Mouse (Mus musculus) kidney, embryonic 16.5 days (tissue): ENCODE measurements at regions not wholly inside any gene's neighbourhood (a gene's known extent, or its start where the extent isn't known, plus 50 kb on each side); places are given as distances from the start of the nearest gene placed in this dataset.
"Not testable (repeated sequence)": the region's sequence is repeated elsewhere in the genome, so short reads cannot be mapped to it uniquely, and the experiment has no call there.

Source experiments
- ATAC-seq: fragments of 200-750 bp; cut with Nextera tagmentation; 2 replicates; pipeline ENCODE4 v1.8.0; 2017; ENCODE audit warnings: moderate TSS enrichment; ENCODE audit not compliant: low FRiP score, low TSS enrichment
- H3K27ac ChIP-seq: fragments of 300-500 bp; sonication (generic); 2 replicates; pipeline ENCODE4 v1.5.1; 2014; ENCODE audit warnings: low read length
- H3K27me3 ChIP-seq: fragments of 300-500 bp; sonication (generic); 2 replicates; pipeline ENCODE4 v1.6.1; 2014; ENCODE audit warnings: low read length, control low read depth, mixed read lengths; ENCODE audit not compliant: insufficient read depth
- H3K36me3 ChIP-seq: fragments of 300-500 bp; sonication (generic); 2 replicates; pipeline ENCODE4 v1.6.1; 2014; ENCODE audit warnings: low read length, control low read depth, mixed read lengths; ENCODE audit not compliant: insufficient read depth
- H3K4me1 ChIP-seq: fragments of 300-500 bp; sonication (generic); 2 replicates; pipeline ENCODE4 v1.6.1; 2014; ENCODE audit warnings: low read length, control low read depth, mixed read lengths; ENCODE audit not compliant: insufficient read depth
- H3K4me2 ChIP-seq: fragments of 300-500 bp; sonication (generic); replicated peaks from 2 replicates; pipeline ENCODE4 v1.6.1; 2014; ENCODE audit warnings: low read depth, low read length
- H3K4me3 ChIP-seq: fragments of 300-500 bp; sonication (generic); 2 replicates; pipeline ENCODE4 v1.5.1; 2014; ENCODE audit warnings: mild to moderate bottlenecking, low read length
- H3K9ac ChIP-seq: fragments of 300-500 bp; sonication (generic); replicated peaks from 2 replicates; pipeline ENCODE4 v1.6.1; 2014; ENCODE audit warnings: low read length
- H3K9me3 ChIP-seq: fragments of 300-500 bp; sonication (generic); 2 replicates; pipeline ENCODE4 v1.6.1; 2016; ENCODE audit warnings: low read length, control low read depth
- WGBS: fragments of 180-500 bp; shearing (Covaris S2); extraction: QIAGEN DNeasy Blood & Tissue Kit; methylation state at CpG from one replicate; pipeline ENCODE4 v1.1.7; 2014; 5-methylcytosine and 5-hydroxymethylcytosine counted together

DNA sequence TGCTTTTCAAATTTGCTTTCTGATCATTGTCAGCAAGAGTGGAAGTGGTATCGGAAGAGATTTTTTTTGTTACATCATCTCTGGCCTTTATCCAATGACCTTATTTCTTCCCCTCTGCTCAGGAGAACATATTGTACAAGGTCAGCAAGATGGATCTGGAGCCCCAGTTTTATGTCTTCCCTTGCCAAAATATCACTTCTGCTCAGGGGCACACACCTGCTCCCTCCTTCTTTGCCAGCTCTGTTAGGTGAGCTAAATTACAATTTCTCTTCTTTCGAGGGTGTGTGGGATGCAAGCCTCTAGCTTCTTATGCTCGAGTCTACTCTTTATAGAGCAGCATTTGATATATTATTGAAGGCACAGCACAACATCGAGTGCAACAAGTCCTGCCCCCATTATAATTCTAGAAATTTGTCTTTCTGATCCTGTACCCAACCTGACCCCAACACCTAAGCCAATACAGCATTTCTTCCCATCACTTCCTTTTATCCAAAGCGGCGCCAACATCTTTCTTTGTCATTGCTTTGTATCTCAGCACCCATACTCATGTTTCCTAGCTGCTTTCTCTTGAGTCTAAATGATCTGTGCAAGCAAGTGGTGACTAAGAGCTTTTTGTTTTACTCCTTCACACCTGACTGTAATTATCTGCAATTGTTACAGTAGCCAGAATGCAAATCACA, 263.1 kb upstream of the Crbn start:
- ATAC-seq = no peak
- no peak overlapping the region for H3K9ac ChIP-seq
- H3K9me3 ChIP-seq = peaks cover 1% of the 10 kb centered on the region; the same call in 1 of the 2 replicates
- no peak overlapping the region for H3K4me2 ChIP-seq
- H3K36me3 ChIP-seq = no peaks in the 10 kb centered on the region
- WGBS = 79% methylated on average over 6 of the region's 6 CpGs
- no peak overlapping the region for H3K4me3 ChIP-seq
- no peaks in the 10 kb centered on the region for H3K4me1 ChIP-seq
- no peaks in the 10 kb centered on the region for H3K27me3 ChIP-seq
- no peak overlapping the region for H3K27ac ChIP-seq

DNA sequence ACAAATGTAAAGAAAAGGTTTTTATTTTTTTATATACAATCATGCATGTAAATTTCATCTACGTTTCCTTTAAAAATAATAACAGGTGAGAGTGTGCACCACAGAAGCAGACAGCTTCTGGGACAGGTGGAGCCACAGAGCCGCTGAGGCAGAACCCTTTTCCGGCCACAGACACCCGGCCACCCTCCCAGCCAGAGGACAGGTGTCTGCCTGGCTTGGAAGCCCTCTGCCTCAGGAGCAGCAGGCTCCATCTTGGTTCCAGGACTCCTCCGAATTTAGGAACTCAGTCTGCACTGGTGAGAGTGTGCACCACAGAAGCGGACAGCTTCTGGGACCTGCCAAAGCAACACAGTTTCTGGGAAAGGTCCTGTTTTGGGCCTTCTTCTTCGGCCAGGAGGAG, 270.6 kb upstream of the Crbn start:
- Histone ChIP-seq H3K4me1 (no peaks in the 10 kb centered on the region), H3K4me3 (no peak overlapping the region), H3K9ac (no peak overlapping the region), H3K4me2 (no peak overlapping the region), H3K9me3 (no peaks in the 10 kb centered on the region), H3K27me3 (no peaks in the 10 kb centered on the region), H3K36me3 (no peaks in the 10 kb centered on the region), H3K27ac (no peak overlapping the region)
- WGBS = 74% methylated on average over 7 of the region's 7 CpGs
- ATAC-seq = no peak

GRCm38 (mm10) chr6:107092600-107092999, 292.7 kb upstream of the Crbn start:
- no peak overlapping the region for H3K27ac ChIP-seq
- H3K27me3 ChIP-seq = no peaks in the 10 kb centered on the region
- ATAC-seq = no peak
- no peak overlapping the region for H3K4me3 ChIP-seq
- no peaks in the 10 kb centered on the region for H3K4me1 ChIP-seq
- no peak overlapping the region for H3K9ac ChIP-seq
- H3K9me3 ChIP-seq = no peaks in the 10 kb centered on the region
- no peaks in the 10 kb centered on the region for H3K36me3 ChIP-seq
- H3K4me2 ChIP-seq = no peak overlapping the region

DNA sequence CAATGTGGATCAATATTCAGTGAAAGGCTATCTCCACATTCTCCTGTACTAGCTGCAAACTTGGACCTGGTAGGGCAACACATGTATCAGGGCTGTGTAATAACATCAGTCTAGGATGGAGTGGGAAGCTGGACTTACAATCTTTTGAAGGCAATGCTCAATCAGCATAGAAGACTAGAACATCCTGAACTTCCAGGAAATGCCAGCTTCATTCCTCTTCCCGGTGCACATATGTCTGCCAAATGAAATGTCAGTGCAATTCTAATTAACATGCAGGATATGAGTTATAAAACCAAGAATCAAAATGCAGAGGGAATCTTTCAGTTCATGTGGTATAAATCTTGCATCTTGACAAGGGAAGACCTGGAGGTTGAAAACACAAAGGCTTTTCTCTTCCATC, 328.8 kb upstream of the Crbn start:
- Histone ChIP-seq H3K27me3 (no peaks in the 10 kb centered on the region), H3K4me3 (no peak overlapping the region), H3K9ac (no peak overlapping the region), H3K4me1 (no peaks in the 10 kb centered on the region), H3K4me2 (no peak overlapping the region), H3K36me3 (no peaks in the 10 kb centered on the region), H3K9me3 (no peaks in the 10 kb centered on the region), H3K27ac (no peak overlapping the region)
- ATAC-seq = no peak
- 82% methylated on average over 1 of the region's 1 CpGs for WGBS

- Histone ChIP-seq H3K27ac (no peak overlapping the region), H3K4me3 (no peak overlapping the region), H3K36me3 (no peaks in the 10 kb centered on the region), H3K27me3 (no peaks in the 10 kb centered on the region), H3K4me1 (no peaks in the 10 kb centered on the region), H3K9ac (no peak overlapping the region), H3K9me3 (no peaks in the 10 kb centered on the region), H3K4me2 (no peak overlapping the region)
- ATAC-seq = no peak
- 73% methylated on average over 3 of the region's 3 CpGs for WGBS
Observed at GRCm38 (mm10) chr6:107167736-107168491, 361.7 kb upstream of the Lrrn1 start.

DNA sequence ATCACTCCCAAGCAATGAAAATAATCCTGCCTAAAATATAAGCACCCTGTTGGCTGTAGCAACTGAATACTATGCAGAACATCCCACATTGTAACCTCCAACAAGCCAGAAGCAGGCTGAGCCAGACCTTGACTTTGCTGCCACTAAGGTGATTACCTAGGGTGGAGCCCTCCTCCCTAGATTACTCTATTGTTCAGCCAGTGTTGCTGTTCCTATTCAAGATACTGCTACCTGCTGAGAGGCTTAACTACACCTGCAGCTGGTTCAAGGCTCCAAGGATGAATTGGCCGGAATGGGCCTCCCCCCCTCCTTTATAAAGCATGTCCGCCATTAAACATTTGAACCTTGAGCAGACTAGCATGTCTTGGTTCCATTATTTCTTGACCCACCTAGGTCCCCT, 311.3 kb upstream of the Lrrn1 start:
- H3K9me3 ChIP-seq = no peaks in the 10 kb centered on the region
- no peaks in the 10 kb centered on the region for H3K36me3 ChIP-seq
- H3K4me1 ChIP-seq = no peaks in the 10 kb centered on the region
- H3K27me3 ChIP-seq = no peaks in the 10 kb centered on the region
- H3K4me2 ChIP-seq = no peak overlapping the region
- no peak overlapping the region for H3K4me3 ChIP-seq
- WGBS = 77% methylated on average over 2 of the region's 2 CpGs
- no peak for ATAC-seq
- H3K9ac ChIP-seq = no peak overlapping the region
- no peak overlapping the region for H3K27ac ChIP-seq

GRCm38 (mm10) chr6:107218721-107219120, 310.8 kb upstream of the Lrrn1 start:
- Histone ChIP-seq H3K4me2 (no peak overlapping the region), H3K4me3 (no peak overlapping the region), H3K9ac (no peak overlapping the region), H3K36me3 (no peaks in the 10 kb centered on the region), H3K27ac (no peak overlapping the region), H3K27me3 (no peaks in the 10 kb centered on the region), H3K9me3 (no peaks in the 10 kb centered on the region), H3K4me1 (no peaks in the 10 kb centered on the region)
- 71% methylated on average over 4 of the region's 4 CpGs for WGBS
- no peak for ATAC-seq

GRCm38 (mm10) chr6:107222602-107223001, 307.0 kb upstream of the Lrrn1 start:
- Histone ChIP-seq H3K27ac (no peak overlapping the region), H3K36me3 (no peaks in the 10 kb centered on the region), H3K27me3 (no peaks in the 10 kb centered on the region), H3K4me3 (no peak overlapping the region), H3K9me3 (no peaks in the 10 kb centered on the region), H3K4me2 (no peak overlapping the region), H3K9ac (no peak overlapping the region), H3K4me1 (no peaks in the 10 kb centered on the region)
- 69% methylated on average over 3 of the region's 3 CpGs for WGBS
- ATAC-seq = no peak

DNA sequence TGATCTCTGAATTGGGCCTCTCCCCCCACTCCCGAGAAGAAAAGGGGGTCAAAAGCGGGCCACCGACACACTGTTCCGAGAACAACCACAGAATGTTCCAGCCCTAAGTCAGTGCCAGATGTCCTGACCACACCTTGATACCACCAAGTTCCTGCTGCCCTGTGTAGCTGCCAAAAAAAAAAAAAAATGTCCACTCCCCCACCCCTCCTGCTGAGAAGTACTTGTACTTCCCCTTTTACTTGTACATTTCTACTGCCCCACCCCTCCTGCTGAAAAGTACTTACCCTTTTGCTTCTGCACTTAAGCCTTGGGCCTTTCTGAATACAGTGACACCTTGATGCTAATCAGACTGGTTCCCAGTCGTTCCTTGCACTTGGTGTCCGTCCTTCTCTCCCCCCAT, 299.7 kb upstream of the Lrrn1 start:
- H3K4me1 ChIP-seq, ATAC-seq, H3K27me3 ChIP-seq, H3K9me3 ChIP-seq, H3K9ac ChIP-seq, H3K36me3 ChIP-seq, H3K4me3 ChIP-seq, H3K4me2 ChIP-seq, H3K27ac ChIP-seq: not testable (repeated sequence)
- WGBS = 89% methylated on average over 6 of the region's 6 CpGs

DNA sequence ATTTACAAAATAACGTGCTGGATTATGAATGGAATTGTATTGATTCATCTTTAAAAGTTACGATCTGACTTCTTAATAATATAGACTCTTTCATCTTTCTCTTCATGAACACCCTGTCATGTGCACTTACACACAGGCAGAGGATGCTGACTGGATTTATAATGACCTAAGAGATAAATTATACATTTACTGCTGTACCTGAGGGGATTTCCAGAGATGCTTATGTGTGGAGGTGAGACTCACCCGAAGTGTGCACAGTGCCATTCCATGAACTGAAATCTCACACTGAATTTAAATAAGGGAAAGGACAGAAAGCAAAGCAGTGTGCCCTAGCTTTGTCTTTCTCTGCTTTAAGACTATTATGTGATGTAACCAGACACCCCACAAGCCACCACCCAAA, 291.9 kb upstream of the Lrrn1 start:
- WGBS = 86% methylated on average over 3 of the region's 3 CpGs
- Histone ChIP-seq H3K4me2 (no peak overlapping the region), H3K27me3 (no peaks in the 10 kb centered on the region), H3K4me1 (no peaks in the 10 kb centered on the region), H3K9me3 (no peaks in the 10 kb centered on the region), H3K36me3 (no peaks in the 10 kb centered on the region), H3K27ac (no peak overlapping the region), H3K4me3 (no peak overlapping the region), H3K9ac (no peak overlapping the region)
- no peak for ATAC-seq
